Mouse (Mus musculus): ENCODE results near the gene Pex5l.

Pex5l gene

DNA sequence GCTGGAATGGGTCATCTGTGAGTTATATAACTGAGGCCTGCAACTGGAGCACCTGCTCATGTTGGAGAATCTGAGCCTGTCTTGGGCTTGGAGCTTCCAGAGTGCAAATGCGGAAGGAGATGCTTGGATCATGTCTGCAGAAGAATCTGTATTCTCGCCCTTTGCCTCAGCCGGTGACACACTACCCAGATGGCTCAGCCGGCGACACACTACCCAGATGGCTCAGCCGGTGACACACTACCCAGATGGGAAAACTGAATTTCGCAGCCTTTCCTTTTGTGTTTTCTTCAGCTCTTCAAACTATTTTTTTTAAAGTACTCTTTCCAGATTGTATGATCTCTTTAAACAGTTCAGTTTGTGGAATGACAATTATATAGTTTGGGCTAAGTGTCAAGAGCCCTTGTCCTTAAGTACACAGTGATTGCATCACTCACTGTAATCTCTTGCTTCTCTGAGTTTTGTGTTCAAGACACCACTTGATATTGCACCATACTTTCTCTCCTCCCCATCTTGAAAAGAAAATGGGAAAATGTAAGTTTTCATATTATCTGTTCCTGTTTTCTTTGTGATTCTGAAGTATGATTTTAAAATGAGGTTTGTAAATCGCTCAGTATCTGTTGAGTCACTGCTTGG is 142.5 kb downstream of the Pex5l start:
- TF ChIP-seq GATA4 (IDR thresholded peaks at IDR 0.05; ENCODE audit: insufficient replicate concordance, low read length), result no peak

DNA sequence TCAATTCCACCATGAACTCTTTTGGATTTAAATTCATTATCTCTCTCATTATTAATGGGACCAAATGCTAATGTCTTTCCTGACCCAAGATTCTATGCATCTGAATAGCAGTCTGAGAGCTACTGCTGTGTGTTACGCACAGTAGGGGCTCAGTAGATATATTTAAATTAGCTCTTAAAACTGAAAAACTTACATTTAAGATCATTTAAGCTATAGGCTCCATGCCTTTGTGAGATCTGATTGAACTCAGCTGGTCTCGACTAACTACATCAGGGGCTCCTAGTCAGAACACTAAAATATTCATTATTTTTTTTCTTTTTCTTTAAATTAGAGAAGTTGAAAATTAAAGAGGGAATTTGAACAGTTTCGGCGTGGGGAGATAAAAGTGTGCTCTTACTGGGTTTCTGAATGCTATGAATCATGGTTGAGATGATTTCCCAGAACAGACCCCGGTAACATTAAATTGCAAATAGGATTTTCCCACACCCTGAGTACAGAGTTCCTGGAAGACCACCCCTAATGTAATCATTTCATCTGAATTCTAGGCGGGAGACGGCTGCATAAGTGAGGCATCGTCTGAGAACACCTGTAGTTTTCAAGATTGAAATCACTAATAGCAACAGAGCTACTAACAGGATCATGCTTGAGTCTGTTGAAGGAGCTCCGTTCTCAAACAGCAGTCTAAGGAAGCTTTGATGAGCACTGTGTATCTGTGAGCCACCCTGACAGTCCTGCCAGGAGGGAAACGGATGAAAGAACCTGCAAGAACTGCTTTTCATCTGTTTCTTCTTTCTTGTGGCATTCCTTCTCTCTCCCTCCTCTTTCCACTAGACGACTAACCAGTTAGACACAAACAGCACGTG is 151.1 kb downstream of the Pex5l start:
- no peak for TF ChIP-seq GATA4 (IDR thresholded peaks at IDR 0.05; ENCODE audit: insufficient replicate concordance, low read length)

DNA sequence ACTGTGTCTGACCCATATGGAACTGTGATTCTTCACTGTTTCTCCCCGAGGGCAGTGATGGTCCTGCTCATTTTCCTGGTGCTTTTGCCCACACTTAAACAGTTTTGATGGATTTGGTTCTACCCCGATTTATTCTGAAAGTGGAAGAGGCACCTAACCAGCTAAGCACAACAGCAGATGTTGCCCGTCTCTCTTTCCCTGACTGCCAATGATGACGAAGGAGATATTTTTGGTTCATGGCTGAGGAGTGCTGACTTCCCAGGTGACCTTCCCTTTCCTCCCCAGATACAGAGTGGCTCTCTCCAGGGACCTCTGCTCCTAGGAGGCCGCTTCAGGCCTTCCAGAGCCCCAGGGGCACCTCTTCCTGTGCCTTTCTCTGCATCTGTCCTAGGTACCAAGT is 155.2 kb downstream of the Pex5l start:
- no peak for TF ChIP-seq GATA4 (IDR thresholded peaks at IDR 0.05; ENCODE audit: insufficient replicate concordance, low read length)

DNA sequence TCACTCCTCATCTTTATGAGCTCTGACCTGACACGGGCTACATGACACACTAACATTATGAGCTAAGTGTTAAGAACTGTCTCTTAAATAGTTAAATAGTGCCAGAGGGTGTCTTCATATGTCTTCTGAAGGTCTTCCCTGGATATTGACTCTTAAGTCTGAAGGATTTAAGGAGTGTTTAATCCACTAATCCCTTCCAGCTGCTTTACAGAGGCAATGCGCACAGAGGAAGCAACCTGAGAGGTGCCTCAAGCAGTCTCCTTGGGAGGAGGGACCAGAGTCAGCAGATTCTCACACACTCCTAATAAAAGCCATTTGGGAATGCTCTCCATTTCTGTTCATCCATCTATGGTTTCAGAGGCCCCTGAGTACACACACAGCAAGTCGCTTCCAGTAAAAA is 157.9 kb downstream of the Pex5l start:
- TF ChIP-seq GATA4 (IDR thresholded peaks at IDR 0.05; ENCODE audit: insufficient replicate concordance, low read length), result no peak

DNA sequence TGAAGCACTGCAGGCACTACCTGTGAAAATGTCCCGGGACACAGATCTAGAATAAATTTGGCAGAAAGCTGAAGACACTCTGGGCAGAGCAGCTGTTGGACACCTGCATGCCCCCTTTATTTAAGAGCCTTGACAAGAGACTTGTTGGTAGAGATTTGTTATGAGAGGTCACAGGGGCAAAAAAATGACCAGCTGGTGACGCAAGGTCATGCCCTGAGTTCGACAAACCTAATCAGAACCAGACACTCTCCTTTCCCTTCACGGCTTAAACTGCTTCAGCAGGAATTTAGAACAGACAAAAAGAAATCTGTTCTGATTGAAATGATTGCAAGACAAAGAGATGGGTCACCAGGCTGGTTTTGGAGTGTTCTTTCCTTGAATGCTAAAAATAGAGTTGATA is 163.1 kb downstream of the Pex5l start:
- no peak for TF ChIP-seq GATA4 (IDR thresholded peaks at IDR 0.05; ENCODE audit: insufficient replicate concordance, low read length)

DNA sequence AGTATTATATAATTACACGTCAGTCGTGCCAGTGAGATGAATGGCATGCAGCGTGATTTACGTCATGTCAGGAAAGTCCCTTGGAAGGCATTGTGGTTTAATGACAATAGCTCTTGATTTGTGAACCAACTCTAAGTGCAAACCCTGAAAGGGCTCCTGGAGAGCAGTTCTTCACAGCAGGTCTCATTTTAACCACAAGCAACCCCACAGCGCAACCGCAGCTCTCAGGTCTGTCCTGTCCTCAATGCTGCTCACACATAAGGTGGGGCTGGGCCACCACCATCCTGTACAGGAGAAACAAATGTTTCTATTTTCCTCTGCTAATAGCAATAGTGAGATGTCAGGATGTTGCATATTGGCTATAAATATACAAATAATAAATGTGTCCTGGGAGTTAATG is 163.8 kb downstream of the Pex5l start:
- TF ChIP-seq GATA4 (IDR thresholded peaks at IDR 0.05; ENCODE audit: insufficient replicate concordance, low read length), result no peak

DNA sequence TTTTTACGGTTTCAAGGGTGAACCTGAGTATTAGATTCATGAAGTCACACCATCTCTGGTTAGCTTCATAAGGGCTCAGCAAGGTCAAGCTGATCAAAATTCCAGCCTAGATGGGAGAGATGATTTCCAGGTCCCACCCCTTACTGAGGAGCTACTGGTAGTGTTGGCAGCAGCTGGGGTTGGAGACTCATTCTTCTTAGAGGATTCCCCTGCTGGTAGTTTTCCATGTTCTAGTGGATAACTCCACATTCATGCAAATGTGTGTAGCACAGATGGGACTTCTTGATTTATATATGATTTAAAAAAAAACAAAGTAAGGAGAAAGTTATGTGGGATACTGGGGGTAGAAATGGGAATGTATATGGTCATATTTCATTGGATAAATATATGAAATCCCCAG is 172.8 kb downstream of the Pex5l start:
- TF ChIP-seq GATA4 (IDR thresholded peaks at IDR 0.05; ENCODE audit: insufficient replicate concordance, low read length), result no peak

DNA sequence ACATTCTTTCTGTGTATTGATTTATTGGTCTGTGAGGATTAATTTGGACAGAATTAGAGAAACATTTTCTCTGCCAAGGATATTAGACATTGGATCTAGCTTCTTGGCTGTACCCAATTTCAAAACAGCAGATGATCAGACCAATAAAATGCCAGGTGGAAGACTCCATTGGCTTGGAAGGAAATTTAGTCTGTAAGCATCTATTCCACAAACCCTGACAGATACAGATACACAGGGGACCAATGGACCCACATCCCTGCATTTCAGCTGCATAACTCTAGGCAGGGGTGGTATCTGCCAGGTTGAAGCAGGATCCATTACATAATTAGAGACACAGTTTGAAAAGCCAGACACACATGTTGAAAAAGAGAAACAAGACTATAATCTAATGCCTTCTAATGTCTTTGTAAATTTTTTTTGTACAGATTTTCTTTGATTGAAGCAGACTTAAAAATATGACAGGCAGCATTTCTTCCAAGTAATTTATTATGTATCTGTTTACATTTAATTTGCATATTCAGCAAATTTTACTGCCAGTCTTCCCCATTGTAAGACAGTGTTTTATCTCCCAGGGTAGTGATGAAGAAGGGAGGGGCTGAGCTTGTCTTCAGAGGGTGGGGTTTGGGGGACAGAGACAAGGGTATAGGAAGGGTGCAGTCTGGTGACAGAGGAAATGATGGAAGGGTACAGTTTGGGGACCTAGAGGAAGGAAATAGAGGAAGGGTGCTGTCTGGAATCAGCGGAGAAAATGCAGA is 174.2 kb downstream of the Pex5l start:
- no peak for TF ChIP-seq GATA4 (IDR thresholded peaks at IDR 0.05; ENCODE audit: insufficient replicate concordance, low read length)

DNA sequence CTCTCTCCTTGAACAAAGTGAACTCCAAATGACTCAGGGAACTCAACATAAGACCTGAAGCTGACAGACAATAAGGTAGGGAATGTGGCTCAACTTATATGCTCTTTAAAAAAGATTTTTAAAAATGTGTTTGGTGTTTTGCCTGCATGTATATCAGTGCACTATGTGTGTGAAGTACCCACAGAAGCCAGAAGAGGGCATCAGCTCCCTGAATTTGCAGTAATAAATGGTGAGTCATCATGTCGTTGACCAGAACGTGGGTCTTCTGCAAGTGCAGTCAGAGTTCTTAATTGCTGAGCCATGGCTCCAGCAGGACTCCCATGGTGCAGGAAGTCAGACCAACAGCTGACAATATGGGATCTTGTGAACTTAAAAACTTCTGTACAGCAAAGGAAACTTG is 177.5 kb downstream of the Pex5l start:
- TF ChIP-seq GATA4 (IDR thresholded peaks at IDR 0.05; ENCODE audit: insufficient replicate concordance, low read length), result no peak

DNA sequence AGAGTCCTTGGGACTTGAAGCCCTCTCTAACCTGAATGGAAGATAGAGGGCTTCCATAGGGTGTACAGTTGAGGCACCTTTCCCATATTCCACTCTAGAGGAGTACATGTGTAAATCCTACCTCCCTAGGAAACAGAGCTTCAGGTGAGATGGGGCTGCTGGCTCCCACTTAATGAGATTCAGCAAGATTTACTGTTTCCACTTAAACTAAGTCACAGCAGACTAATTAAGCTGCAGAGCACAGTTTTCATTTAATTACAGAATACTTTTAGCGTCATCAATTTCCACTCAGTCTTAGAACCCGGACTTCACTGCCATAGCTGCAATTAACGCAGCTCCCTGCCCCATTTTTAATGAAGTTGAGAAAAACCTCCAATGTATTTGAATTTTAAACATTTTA is 181.6 kb downstream of the Pex5l start:
- no peak for TF ChIP-seq GATA4 (IDR thresholded peaks at IDR 0.05; ENCODE audit: insufficient replicate concordance, low read length)

DNA sequence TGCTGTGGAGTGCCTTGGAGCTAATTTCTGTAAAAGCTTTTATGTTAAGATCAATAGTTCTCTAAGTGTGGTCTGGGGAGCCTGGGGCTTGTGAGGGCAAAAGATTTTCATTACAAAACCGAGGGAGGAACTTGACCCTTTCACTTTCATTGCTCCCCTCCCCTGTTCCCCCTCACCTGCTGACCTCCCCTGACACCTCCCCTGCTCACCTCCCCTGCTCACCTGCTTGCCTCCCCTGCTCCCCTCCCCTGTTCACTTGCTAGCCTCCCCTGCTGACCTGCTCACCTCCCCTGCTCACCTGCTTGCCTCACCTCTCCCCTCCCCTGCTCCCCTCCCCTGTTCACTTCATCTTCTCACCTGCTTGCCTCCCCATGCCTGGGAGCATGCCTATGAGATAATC is 191.7 kb downstream of the Pex5l start:
- TF ChIP-seq GATA4 (IDR thresholded peaks at IDR 0.05; ENCODE audit: insufficient replicate concordance, low read length), result no peak

DNA sequence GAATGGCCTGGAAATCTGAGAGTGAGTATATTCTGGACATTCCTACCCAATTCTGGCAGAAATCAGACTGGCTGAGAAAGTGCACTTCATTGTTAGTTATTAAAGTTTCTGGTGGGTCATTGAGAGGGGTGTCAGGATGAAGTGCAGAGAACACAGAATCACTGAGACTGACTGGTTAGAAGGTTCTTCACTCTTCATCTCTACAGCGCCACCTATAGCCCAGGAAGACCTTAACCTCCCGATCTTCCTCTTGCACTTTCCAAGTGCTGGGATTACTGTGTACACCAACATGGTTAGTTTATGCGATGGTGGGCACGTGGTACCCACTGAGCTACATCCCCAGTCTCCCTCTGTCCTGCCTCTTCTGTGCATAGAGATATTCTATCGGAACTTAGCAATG is 195.6 kb downstream of the Pex5l start:
- TF ChIP-seq GATA4 (IDR thresholded peaks at IDR 0.05; ENCODE audit: insufficient replicate concordance, low read length), result no peak

DNA sequence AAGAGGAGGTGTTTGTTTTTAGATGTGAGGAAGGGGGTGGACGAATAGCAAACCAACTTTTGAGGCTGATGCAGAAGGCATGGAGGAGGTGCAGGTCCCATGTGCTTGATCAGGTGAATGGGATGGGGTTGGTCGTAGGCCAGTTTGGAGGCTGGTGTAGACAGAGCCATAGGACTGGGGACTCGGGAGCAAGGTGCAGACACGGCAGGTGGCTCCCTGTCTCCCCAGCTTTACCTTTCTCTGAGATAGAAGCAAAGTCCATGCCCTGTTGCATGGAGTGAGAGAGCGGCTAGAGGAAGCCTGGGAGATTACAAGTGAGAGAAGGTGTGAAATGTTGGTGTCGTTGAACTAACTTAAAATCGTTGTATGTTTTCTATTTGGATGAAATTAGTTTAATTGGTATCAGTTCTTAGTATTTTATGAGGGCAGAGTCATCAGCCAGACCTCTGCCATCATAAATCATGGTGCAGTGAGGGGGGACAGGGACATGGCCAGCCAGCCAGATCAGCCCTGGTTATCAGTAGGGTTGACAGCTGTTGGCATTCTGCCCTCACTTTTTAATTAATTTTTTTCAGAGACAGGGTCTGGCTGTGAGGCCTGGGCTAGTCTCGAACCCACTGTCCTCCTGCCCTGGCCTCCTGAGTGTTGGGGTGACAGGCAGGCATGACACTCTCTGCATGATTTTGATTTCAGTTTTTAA is 203.1 kb downstream of the Pex5l start:
- TF ChIP-seq GATA4 (IDR thresholded peaks at IDR 0.05; ENCODE audit: insufficient replicate concordance, low read length), result no peak

DNA sequence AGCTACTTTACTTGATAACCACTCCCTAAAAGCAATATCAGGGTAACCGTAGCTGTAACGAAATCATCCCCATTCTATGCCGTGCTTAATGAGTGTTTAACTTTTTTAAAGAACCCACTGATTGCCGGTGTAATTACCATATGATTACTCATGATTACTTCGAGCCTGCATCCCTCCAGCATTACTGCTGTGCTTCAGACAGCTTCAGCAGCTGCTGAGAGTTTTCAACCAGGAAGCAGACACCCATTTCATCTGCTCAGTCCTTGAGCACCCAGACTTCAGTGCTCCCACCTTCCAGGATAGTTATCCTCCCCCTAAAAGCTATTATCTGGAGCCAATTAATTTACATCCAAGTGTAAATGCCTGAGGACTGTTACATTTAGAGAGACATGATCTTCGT is 218.9 kb downstream of the Pex5l start:
- no peak for TF ChIP-seq GATA4 (IDR thresholded peaks at IDR 0.05; ENCODE audit: insufficient replicate concordance, low read length)

DNA sequence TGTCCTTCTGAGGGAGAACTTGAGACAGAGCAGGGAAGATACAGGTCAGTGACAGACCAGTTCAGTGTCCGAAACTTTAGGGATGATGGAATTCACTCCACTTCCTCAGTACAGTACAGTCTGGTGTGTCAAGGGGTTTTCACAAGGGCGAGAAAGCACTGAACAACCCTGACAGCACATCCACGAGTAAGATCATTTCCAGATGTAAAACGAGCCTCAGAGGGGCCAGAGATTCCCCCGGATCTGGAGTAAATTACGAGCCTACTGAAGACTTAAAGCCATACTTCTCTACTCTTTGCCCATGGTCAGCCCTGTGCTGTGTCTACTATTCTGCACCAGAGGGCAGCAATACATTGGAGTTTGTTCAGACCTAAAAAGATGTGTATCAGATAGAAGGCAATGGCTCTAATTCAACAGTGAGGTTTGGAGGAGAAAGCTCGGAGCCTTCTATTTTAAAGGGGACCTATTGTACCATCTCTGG is 232.9 kb downstream of the Pex5l start:
- no peak for TF ChIP-seq GATA4 (IDR thresholded peaks at IDR 0.05; ENCODE audit: insufficient replicate concordance, low read length)

Data from liver, adult (tissue).